Mouse (Mus musculus) lung, postnatal 0 days (tissue): ENCODE measurements around the gene Olfr374. TPM values are rescaled to one million over a fixed set of nuclear protein-coding genes. Genes with fewer than 3 reads are reported as not detected.

Experiments
- ATAC-seq: fragments of 200-750 bp; cut with Nextera tagmentation; 2 replicates; pipeline ENCODE4 v1.8.0; 2017; ENCODE audit warnings: moderate library complexity
- DNase-seq: peaks from one replicate; pipeline ENCODE4 v3.0.0-alpha.2; 2016; ENCODE audit warnings: low spot score
- H3K27ac ChIP-seq: fragments of 300-500 bp; sonication (generic); 2 replicates; pipeline ENCODE4 v1.5.1; 2014; ENCODE audit warnings: antibody characterized with exemption, mild to moderate bottlenecking, low read length, mixed read lengths
- H3K27me3 ChIP-seq: fragments of 300-500 bp; sonication (generic); replicated peaks from 2 replicates; pipeline ENCODE4 v1.6.1; 2014; ENCODE audit warnings: low read length, mixed read lengths; ENCODE audit not compliant: insufficient read depth
- H3K36me3 ChIP-seq: fragments of 300-500 bp; sonication (generic); 2 replicates; pipeline ENCODE4 v1.6.1; 2014; ENCODE audit warnings: low read length, mixed read lengths; ENCODE audit not compliant: insufficient read depth
- H3K4me1 ChIP-seq: fragments of 300-500 bp; sonication (generic); 2 replicates; pipeline ENCODE4 v1.6.1; 2014; ENCODE audit warnings: antibody characterized with exemption, low read depth, low read length, mixed read lengths; ENCODE audit not compliant: insufficient read depth
- H3K4me2 ChIP-seq: fragments of 300-500 bp; sonication (generic); replicated peaks from 2 replicates; pipeline ENCODE4 v1.6.1; 2014; ENCODE audit warnings: low read depth, mild to moderate bottlenecking, low read length, moderate library complexity, mixed read lengths
- H3K4me3 ChIP-seq: fragments of 300-500 bp; sonication (generic); 2 replicates; pipeline ENCODE4 v1.5.1; 2014; ENCODE audit warnings: low read depth, low read length
- H3K9ac ChIP-seq: fragments of 300-500 bp; sonication (generic); replicated peaks from 2 replicates; pipeline ENCODE4 v1.6.1; 2014; ENCODE audit warnings: low read depth, mild to moderate bottlenecking
- H3K9me3 ChIP-seq: fragments of 300-500 bp; sonication (generic); 2 replicates; pipeline ENCODE4 v1.6.1; 2016; ENCODE audit warnings: low read length, mixed read lengths
- CTCF ChIP-seq: IDR thresholded peaks from 2 replicates; pipeline ENCODE4 v1.5.1; 2016; ENCODE audit warnings: antibody characterized with exemption, mild to moderate bottlenecking
- EP300 ChIP-seq: IDR thresholded peaks from 2 replicates; pipeline ENCODE4 v1.6.1; 2016; ENCODE audit warnings: antibody characterized with exemption, mild to moderate bottlenecking, control low read depth
- WGBS: fragments of 180-500 bp; shearing (Covaris S2); extraction: QIAGEN DNeasy Blood & Tissue Kit; methylation state at CpG from one replicate; pipeline ENCODE4 v1.1.7; 2014; 5-methylcytosine and 5-hydroxymethylcytosine counted together
- polyA plus RNA-seq: library from polyadenylated mRNA; unstranded; fragments of >200 nt; fragmentation: Nextera tagmentation; extraction: Ambion mirVana; gene quantifications from 2 replicates; pipeline ENCODE4 v1.2.1, GENCODE M21; 2015

The Olfr374 gene
- polyA plus RNA-seq, 1 experiment from 2014 or later, result not detected

DNA sequence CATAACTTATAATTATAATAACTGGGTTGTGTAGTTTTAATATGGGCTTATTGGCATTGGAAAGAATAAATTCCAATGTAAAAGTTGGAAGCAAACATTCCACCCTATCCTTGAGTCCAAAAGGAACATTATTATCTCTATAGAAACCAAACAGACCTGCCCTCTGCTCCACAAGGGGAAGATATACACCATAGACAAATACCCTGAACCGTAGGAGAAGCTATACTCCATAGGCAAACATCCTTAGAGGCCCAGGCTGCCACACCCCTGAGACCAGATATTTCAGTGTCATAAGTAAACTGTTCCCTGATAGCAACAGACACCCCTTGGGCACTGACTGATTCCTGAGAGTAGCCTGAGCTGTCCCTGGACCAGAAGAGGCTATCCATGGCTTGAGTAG lies 21.0 kb downstream of the Olfr374 start:
- ATAC-seq (no peak), DNase-seq (no peak)
- 45% methylated on average over 1 of the region's 1 CpGs for WGBS
- H3K27ac ChIP-seq, result no peak overlapping the region
- H3K4me3 ChIP-seq, result no peak overlapping the region
- H3K4me2 ChIP-seq, result no peak overlapping the region
- H3K9ac ChIP-seq, result no peak overlapping the region
- H3K9me3 ChIP-seq, result no peaks in the 10 kb centered on the region
- H3K36me3 ChIP-seq, result no peaks in the 10 kb centered on the region
- no peak for TF ChIP-seq CTCF
- no peak for TF ChIP-seq EP300
- H3K27me3 ChIP-seq, result no peaks in the 10 kb centered on the region
- H3K4me1 ChIP-seq, result no peaks in the 10 kb centered on the region; the same call in 1 of the 2 replicates

DNA sequence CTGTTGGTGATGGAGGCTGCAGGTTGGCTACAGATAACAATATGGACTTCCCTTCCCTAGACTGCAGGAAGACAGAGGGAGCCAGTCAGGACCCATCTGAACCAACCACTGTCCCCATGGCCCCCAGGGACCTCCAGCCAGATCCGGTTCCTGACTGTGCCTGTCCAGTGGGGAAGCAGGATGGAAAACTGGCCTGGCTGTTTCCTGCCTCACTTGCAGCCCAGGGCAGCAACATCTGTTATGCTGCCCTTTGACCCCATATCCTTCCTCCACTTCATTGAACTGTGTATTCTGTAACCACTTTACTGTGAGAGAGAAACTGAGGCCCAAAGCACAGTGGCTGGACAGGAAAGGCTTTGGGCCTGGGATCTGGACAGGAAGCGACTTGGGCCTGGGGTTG lies 24.4 kb downstream of the Olfr374 start:
- 0 out of 2 replicates have a peak, but pooled peaks have one; percentile 23 for TF ChIP-seq EP300
- TF ChIP-seq CTCF, result no peak
- Histone ChIP-seq H3K9me3 (no peaks in the 10 kb centered on the region), H3K36me3 (no peaks in the 10 kb centered on the region), H3K4me3 (no peak overlapping the region), H3K27ac (0 out of 2 replicates have a peak overlapping the region, but pooled peaks have one; percentile 47), H3K4me2 (no peak overlapping the region), H3K9ac (no peak overlapping the region), H3K27me3 (no peaks in the 10 kb centered on the region), H3K4me1 (no peaks in the 10 kb centered on the region; the same call in 1 of the 2 replicates)
- DNase-seq (peak; percentile 44), ATAC-seq (no peak)
- 79% methylated on average over 2 of the region's 2 CpGs for WGBS

GRCm38 (mm10) chr8:72131901-72132300 lies 25.1 kb downstream of the Olfr374 start:
- no peaks in the 10 kb centered on the region for H3K27me3 ChIP-seq
- no peak overlapping the region for H3K4me3 ChIP-seq
- peak overlapping the region; percentile 47 for H3K27ac ChIP-seq
- no peaks in the 10 kb centered on the region for H3K9me3 ChIP-seq
- H3K9ac ChIP-seq, result no peak overlapping the region
- ATAC-seq, result no peak
- peak; percentile 11 for DNase-seq
- TF ChIP-seq CTCF (no peak), EP300 (no peak)
- 69% methylated on average over 2 of the region's 2 CpGs for WGBS
- H3K4me2 ChIP-seq, result no peak overlapping the region
- H3K36me3 ChIP-seq, result no peaks in the 10 kb centered on the region
- H3K4me1 ChIP-seq, result no peaks in the 10 kb centered on the region; the same call in 1 of the 2 replicates

GRCm38 (mm10) chr8:72132417-72132816 lies 25.6 kb downstream of the Olfr374 start:
- no peak for TF ChIP-seq CTCF
- peak; percentile 56 for TF ChIP-seq EP300
- Histone ChIP-seq H3K4me1 (peaks cover 2% of the 10 kb centered on the region; the same call in 1 of the 2 replicates), H3K9me3 (no peaks in the 10 kb centered on the region), H3K4me2 (no peak overlapping the region), H3K36me3 (no peaks in the 10 kb centered on the region), H3K27me3 (no peaks in the 10 kb centered on the region), H3K27ac (peak overlapping the region; percentile 47), H3K9ac (no peak overlapping the region), H3K4me3 (no peak overlapping the region)
- DNase-seq (peak; percentile 73), ATAC-seq (no peak)
- WGBS, result 46% methylated on average over 1 of the region's 1 CpGs

- ATAC-seq (no peak), DNase-seq (peak; percentile 54)
- Histone ChIP-seq H3K36me3 (no peaks in the 10 kb centered on the region), H3K9me3 (no peaks in the 10 kb centered on the region), H3K27ac (0 out of 2 replicates have a peak overlapping the region, but pooled peaks have one; percentile 47), H3K9ac (no peak overlapping the region), H3K4me2 (no peak overlapping the region), H3K4me3 (no peak overlapping the region), H3K4me1 (peaks cover 6% of the 10 kb centered on the region; the same call in 1 of the 2 replicates), H3K27me3 (no peaks in the 10 kb centered on the region)
- TF ChIP-seq EP300 (no peak), CTCF (no peak)
- 31% methylated on average over 1 of the region's 1 CpGs for WGBS
Observed at GRCm38 (mm10) chr8:72132891-72133290, 26.1 kb downstream of the Olfr374 start.

DNA sequence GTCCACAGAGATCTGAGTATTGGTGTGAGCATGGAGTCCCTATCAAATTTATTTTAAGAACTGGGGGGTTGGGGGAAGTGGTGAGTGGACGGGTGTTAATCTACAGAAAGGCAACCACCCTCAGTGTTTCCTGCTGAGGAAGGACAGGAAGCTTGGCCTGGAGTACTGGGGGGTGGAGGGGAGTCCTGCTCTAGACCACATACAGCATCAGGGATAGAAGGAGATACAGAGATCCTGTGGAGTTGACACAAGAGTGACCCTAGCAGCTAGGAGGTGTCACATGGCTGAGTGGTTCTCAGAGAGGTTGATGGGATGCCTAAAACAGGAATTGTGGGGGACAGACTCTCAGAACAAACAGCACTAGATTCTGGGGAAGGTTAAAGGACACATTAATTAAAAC lies 26.7 kb downstream of the Olfr374 start:
- Histone ChIP-seq H3K4me2 (no peak overlapping the region), H3K36me3 (0 out of 2 replicates have a peak, but pooled peaks cover 2% of the 10 kb centered on the region), H3K27me3 (no peaks in the 10 kb centered on the region), H3K9ac (no peak overlapping the region), H3K4me3 (no peak overlapping the region), H3K9me3 (no peaks in the 10 kb centered on the region), H3K4me1 (peaks cover 8% of the 10 kb centered on the region; the same call in 1 of the 2 replicates), H3K27ac (no peak overlapping the region)
- 35% methylated on average over 1 of the region's 1 CpGs for WGBS
- DNase-seq (peak; percentile 8), ATAC-seq (no peak)
- TF ChIP-seq EP300 (no peak), CTCF (no peak)
